Mouse (Mus musculus): ENCODE measurements around the gene Jazf1.

Gene Jazf1

DNA sequence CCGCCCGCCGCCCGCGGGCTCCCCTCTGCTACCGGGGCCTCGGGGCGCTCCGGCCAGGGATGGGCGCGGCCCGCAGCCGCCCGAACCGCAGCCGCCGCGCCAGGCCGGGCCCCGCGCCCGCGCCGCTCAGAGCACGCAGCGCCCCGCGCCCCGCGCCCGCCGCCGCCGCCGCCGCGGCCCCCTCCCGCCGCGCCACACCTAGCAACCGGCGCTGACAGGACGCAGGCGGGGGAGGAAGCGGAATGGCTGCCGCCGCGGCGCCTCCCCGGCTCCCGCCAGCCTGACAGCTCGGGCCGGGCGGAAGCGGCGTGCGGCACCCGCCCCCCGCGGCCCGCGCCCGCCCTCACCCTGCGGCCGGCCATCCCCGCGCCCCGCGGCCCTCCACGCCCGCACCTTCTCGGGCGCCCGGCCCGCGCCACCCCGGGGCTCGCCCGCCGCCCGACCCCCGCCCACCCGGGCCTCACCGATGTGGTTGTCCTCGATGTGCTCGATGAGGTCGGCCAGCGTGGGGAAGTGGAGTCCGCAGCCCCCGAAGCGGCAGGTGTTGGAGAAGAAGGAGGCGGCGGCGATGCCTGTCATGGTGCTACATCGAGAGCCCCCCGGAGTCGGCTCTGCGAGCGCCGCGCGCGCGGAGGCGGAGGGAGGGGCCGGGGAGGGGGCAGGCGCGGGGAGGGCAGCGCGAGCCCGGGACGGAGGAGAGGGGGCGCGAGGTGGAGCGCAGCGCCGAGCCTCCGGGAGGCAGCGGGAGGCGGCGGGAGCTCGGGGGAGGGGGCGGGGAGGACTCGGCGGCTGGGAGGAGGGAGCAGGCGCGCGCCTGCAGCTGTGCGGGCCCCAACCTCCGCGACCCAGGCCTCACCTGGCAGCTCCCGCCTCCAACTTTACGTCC is at the start of gene Jazf1:
Jazf1 (minus strand) TSS at position 643 of the 886 bp plus-strand sequence.
- no peak for DNase-seq (ENCODE audit: low read depth, low spot score)

GRCm38 (mm10) chr6:53117855-53118254 is 49.4 kb upstream of the Jazf1 start:
- DNase-seq (ENCODE audit: low read depth, low spot score) = no peak

DNA sequence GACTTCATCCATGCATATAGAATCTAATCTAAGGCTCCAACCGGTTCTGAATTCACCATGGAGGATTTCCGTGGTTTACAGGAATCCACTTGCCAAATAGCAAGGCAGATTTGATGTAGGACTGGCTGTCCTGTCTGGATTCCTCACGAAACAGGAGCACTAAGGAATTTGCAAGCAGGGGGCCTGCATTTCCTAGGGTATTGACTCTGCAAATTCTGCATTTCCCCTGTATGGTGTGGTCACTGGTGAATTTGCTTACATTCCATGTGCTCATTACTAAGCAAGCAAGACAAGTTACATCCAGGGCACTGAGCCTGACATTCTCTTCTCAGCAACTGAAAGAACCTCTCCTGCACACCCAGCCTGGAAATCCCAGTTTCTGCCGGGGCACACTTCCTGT is 18.4 kb upstream of the Jazf1 start:
- no peak for DNase-seq (ENCODE audit: low read depth, low spot score)

DNA sequence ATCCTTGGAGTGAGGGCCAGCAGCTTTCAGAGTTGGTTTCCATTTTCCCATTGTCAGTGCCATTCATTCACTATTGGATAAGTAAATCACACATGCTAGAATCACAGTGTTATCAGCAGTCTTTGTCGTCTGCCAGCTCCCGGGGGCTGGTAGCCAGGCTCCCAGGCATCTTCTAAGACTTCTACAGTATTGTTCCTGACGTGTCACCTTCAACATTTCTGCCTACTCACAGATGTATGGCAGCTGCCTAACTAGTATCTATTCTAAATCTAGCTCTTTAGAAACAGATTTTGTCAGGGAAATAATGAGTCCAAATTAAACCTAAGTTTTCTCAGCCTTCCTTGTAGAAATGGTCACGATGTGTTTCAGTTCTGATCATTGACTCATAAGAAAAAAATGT is 12.8 kb upstream of the Jazf1 start:
- peak; percentile 70 for DNase-seq (ENCODE audit: low read depth, low spot score)

- no peak for DNase-seq (ENCODE audit: low read depth, low spot score)
Observed at GRCm38 (mm10) chr6:53078671-53079070, 10.2 kb upstream of the Jazf1 start.

GRCm38 (mm10) chr6:53071732-53072131 is 3.3 kb upstream of the Jazf1 start:
- DNase-seq (ENCODE audit: low read depth, low spot score) = no peak

- no peak for DNase-seq (ENCODE audit: low read depth, low spot score)
Observed at GRCm38 (mm10) chr6:53069976-53070575, 1.6 kb upstream of the Jazf1 start.

- no peak for DNase-seq (ENCODE audit: low read depth, low spot score)
Observed at GRCm38 (mm10) chr6:53068875-53069178, 396 bp upstream of the Jazf1 start.

- DNase-seq (ENCODE audit: low read depth, low spot score) = no peak
Observed at GRCm38 (mm10) chr6:53067446-53067988, 914 bp downstream of the Jazf1 start.

DNA sequence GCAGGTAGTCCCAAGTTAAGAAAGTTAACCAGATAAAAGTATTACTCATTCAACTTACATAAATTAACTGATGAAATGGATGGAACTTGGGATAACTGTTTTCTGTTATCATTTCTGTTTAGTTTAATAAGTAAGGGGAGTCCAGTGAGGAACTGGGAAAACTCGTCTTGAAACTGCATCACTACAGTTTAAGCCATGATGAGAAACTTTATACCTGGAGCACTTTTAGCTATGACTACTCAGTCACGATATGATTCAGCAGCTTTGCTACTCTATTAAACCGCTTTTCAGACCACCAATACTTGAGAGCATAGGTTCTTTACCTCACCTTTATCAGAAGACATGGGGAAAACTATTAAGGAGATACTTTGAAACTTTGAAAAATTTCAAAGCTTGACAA is 1.5 kb downstream of the Jazf1 start:
- DNase-seq (ENCODE audit: low read depth, low spot score) = no peak

DNA sequence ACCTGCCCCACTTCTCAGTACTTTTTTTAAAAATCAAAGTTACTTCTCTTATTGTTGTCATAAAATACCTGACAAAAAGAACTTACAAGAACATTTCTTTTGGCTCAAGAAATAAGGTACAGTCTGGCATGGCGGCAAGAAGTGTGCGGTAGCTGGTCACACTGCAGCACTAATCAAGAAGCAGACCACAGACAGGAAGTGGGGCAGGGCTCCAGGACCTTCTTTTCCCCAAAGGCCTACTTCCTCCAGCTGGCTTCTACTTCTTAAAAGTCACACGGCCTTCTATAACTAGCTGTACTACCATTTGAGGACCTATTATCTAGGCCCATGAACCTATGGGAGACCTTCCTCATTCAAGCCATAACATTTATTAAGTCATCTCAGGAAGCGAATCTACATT is 4.4 kb downstream of the Jazf1 start:
- no peak for DNase-seq (ENCODE audit: low read depth, low spot score)

- DNase-seq (ENCODE audit: low read depth, low spot score) = no peak
Observed at GRCm38 (mm10) chr6:53054909-53055308, 13.5 kb downstream of the Jazf1 start.

GRCm38 (mm10) chr6:53045501-53045900 is 22.9 kb downstream of the Jazf1 start:
- DNase-seq (ENCODE audit: low read depth, low spot score) = no peak

GRCm38 (mm10) chr6:53038176-53038575 is 30.3 kb downstream of the Jazf1 start:
- no peak for DNase-seq (ENCODE audit: low read depth, low spot score)

DNA sequence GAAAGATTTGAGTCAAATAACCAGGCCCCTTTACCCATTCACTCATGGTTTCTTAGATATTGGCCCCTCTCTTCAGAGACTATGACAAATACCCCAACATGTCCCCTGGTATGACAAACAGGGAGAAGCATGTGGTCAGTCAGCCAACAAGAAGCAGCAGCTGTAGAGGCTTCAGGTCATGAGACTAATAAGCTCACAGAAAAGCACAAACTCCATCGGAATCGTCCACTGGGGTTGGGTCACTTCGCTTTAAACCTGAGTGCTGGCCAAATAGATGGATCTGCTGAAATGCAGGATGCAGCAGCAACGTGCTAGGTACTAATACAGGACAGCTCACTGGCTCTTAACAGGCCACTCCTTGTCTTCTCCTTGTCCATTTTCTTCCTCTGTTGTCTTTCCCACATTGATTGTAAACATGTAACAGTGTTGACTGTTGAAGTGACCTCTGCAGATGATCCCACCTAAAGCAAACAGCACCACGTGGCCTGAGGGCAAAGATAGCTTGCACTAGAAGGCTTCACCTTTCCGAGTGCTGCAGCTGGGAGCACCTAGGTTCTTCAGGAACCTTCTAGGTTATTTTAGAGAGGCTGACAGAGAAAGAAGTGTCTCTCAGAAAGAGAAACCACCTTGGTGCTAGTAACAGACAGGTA is 33.9 kb downstream of the Jazf1 start:
- no peak for DNase-seq (ENCODE audit: low read depth, low spot score)

DNA sequence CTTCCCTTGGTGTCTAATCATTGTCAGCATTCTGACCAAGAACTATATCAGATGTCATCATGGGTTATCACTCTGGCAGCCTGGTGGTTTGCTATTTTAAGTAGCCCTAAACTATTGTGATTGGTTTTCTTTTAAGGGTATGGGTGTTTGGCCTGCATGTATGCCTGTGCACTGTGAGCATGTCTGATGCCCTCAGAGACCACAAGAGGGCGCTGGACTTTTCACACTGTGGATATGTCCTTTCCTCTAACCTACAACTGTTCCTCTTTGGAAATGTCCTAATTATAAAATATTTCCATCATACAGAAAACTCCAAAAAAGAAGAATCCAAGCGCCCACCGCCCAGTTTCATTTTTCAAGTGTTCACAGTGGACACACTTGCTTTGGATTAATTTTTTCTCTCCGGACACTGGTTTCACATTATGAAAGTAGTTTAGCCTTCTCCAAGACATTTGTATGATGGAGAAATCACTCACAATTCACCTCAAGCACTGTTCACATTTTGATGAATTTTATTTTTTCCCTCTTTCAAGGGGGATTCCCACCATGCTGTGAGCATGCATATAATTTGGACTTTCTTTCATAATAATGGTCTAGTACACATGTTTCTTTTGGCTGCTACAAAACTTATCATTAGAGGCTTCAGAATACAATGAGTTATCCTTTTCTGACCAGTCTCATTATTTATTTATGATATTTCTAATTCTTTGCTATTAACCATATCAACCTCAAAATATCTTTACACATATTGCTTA is 35.5 kb downstream of the Jazf1 start:
- no peak for DNase-seq (ENCODE audit: low read depth, low spot score)

GRCm38 (mm10) chr6:53022069-53022468 is 46.4 kb downstream of the Jazf1 start:
- peak; percentile 31 for DNase-seq (ENCODE audit: low read depth, low spot score)

- no peak for DNase-seq (ENCODE audit: low read depth, low spot score)
Observed at GRCm38 (mm10) chr6:53021081-53021480, 47.4 kb downstream of the Jazf1 start.

- no peak for DNase-seq (ENCODE audit: low read depth, low spot score)
Observed at GRCm38 (mm10) chr6:53017357-53018205, 50.9 kb downstream of the Jazf1 start.

GRCm38 (mm10) chr6:53014460-53015455 is 53.7 kb downstream of the Jazf1 start:
- DNase-seq (ENCODE audit: low read depth, low spot score) = no peak

Data from telencephalon, adult 2 months (tissue).